In the genomic region with DNA sequence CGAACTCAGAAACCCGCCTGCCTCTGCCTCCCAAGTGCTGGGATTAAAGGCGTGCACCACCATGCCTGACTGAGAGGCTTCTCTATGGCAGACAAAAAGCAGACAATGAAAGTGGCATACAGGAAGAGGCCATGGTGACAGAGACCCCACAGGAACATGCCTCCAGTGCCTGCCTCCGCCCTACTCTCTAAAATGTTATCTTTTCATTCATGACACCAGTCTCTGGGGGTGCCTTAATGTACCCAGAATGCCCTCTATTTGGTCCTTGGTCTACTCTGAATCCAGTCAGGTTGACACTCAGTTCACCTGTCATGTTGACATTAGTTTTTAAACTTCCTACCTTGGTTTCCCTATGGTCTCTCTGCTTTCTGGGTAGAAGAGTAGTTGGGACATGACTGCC, we compare ENCODE assay signal across 21 mouse cellular contexts.
"Had no signal": no experiment of that assay in that cellular context is flagged by ENCODE, and none has a peak within 500 bp of the region (broad histone marks: within the 10 kb centered on the region; RNA-seq: fewer than 3 reads in every experiment).

No protein-coding gene starts in this region.

- DNase-seq: kidney, adult 2 months; kidney, postnatal 36 days; layer of hippocampus, postnatal 36 days; lung, adult 18-20 months; lung, postnatal 10 days; lung, postnatal 36 days; right cerebral cortex, adult 18-20 months; right cerebral cortex, postnatal 14 days; right cerebral cortex, postnatal 4 days; spleen, adult 18-20 months; thymus, postnatal 25 days had no signal

- H3K4me1 ChIP-seq: lung, embryonic 15.5 days had no signal

- ATAC-seq: intestine, postnatal 0 days; midbrain, embryonic 15.5 days had no signal

- H3K9me3 ChIP-seq: lung, embryonic 15.5 days; megakaryocyte, embryonic 14.5 days; midbrain, embryonic 10.5 days; midbrain, embryonic 15.5 days; neural tube, embryonic 12.5 days; neural tube, embryonic 15.5 days; stomach, embryonic 15.5 days had no signal

- H3K4me2 ChIP-seq: lung, embryonic 15.5 days; midbrain, embryonic 15.5 days; neural tube, embryonic 12.5 days; neural tube, embryonic 15.5 days; stomach, embryonic 15.5 days had no signal

- H3K9ac ChIP-seq: lung, embryonic 15.5 days; midbrain, embryonic 15.5 days; neural tube, embryonic 12.5 days; neural tube, embryonic 15.5 days; stomach, embryonic 15.5 days had no signal

- H3K27me3 ChIP-seq: lung, embryonic 15.5 days; megakaryocyte, embryonic 14.5 days; midbrain, embryonic 15.5 days; neural tube, embryonic 12.5 days; neural tube, embryonic 15.5 days; stomach, embryonic 15.5 days had no signal

- H3K27ac ChIP-seq: kidney, postnatal 0 days; left cerebral cortex, adult 2 months; lung, embryonic 15.5 days; midbrain, embryonic 10.5 days; midbrain, embryonic 15.5 days; neural tube, embryonic 12.5 days; neural tube, embryonic 15.5 days; stomach, embryonic 15.5 days had no signal

- H3K4me3 ChIP-seq: left cerebral cortex, adult 2 months; lung, embryonic 15.5 days; megakaryocyte, embryonic 14.5 days; midbrain, embryonic 10.5 days; midbrain, embryonic 15.5 days; neural tube, embryonic 12.5 days; neural tube, embryonic 15.5 days; stomach, embryonic 15.5 days had no signal
